Mouse (Mus musculus) CH12.LX (cell line): ENCODE measurements around the gene Acoxl. TPM values are rescaled to one million over a fixed set of nuclear protein-coding genes. Genes with fewer than 3 reads are reported as not detected.

Experiments used
- DNase-seq: peaks from one replicate; pipeline ENCODE4 v3.0.0-alpha.2; 2013; ENCODE audit errors: extremely low read depth
- H3K27ac ChIP-seq: 2 replicates; pipeline ENCODE4 v1.5.1; 2012; ENCODE audit warnings: low read depth, mild to moderate bottlenecking, control low read depth, moderate library complexity; ENCODE audit not compliant: insufficient read depth
- H3K27me3 ChIP-seq: replicated peaks from 2 replicates; pipeline ENCODE3; 2012; ENCODE audit warnings: inconsistent platforms
- H3K36me3 ChIP-seq, 2 experiments: replicated peaks in 1 of 2; 2 replicates each; pipeline versions ENCODE3 to v1.6.1; 2012; ENCODE audit warnings: inconsistent platforms in 1 of 2, low read length in 1 of 2, mild to moderate bottlenecking in 1 of 2, mixed read lengths in 1 of 2, moderate library complexity in 1 of 2; ENCODE audit not compliant: control insufficient read depth in 1 of 2, insufficient read depth in 1 of 2
- H3K4me1 ChIP-seq, 2 experiments: 2 replicates each; pipeline ENCODE4 v1.6.1; 2012; ENCODE audit warnings: inconsistent platforms in 1 of 2, moderate library complexity in 1 of 2; ENCODE audit not compliant: insufficient read depth in 2 of 2, control insufficient read depth in 1 of 2
- H3K4me2 ChIP-seq: 2 replicates; pipeline ENCODE4 v1.6.1; 2012; ENCODE audit warnings: low read depth, mild to moderate bottlenecking, control low read depth; ENCODE audit not compliant: poor library complexity, insufficient read depth, severe bottlenecking
- H3K4me3 ChIP-seq, 3 experiments: fragments of 150-350 bp in 1 of 3; sonication (generic) in 1 of 3; replicated peaks in 1 of 3; 2 replicates each; pipeline versions ENCODE3 to v1.5.1; 2011 to 2012; ENCODE audit warnings: low read depth in 2 of 3, low read length in 2 of 3, mild to moderate bottlenecking in 2 of 3, moderate library complexity in 2 of 3, control low read depth in 1 of 3, improper control_type of control experiment in 1 of 3, inconsistent platforms in 1 of 3, mixed read lengths in 1 of 3; ENCODE audit not compliant: poor library complexity in 1 of 3
- H3K79me2 ChIP-seq: replicated peaks from 2 replicates; pipeline ENCODE4 v1.6.1; 2012; ENCODE audit warnings: mild to moderate bottlenecking, moderate library complexity; ENCODE audit not compliant: control insufficient read depth, poor library complexity, insufficient read depth, severe bottlenecking; ENCODE audit errors: extremely low read depth
- H3K9ac ChIP-seq: 2 replicates; pipeline ENCODE4 v1.6.1; 2012; ENCODE audit warnings: low read depth, mild to moderate bottlenecking, control low read depth, moderate library complexity; ENCODE audit not compliant: insufficient read depth
- H3K9me3 ChIP-seq: replicated peaks from 2 replicates; pipeline ENCODE3; 2012; ENCODE audit warnings: low read length, inconsistent platforms, mixed read lengths
- CHD1 ChIP-seq: IDR thresholded peaks from 2 replicates; pipeline ENCODE4 v1.6.1; 2012; ENCODE audit warnings: low read depth, low read length, improper control_type of control experiment, inconsistent platforms
- CTCF ChIP-seq, 2 experiments: IDR thresholded peaks in 1 of 2; conservative IDR thresholded peaks in 1 of 2; 2 replicates each; pipeline ENCODE4 v1.5.1; 2011 to 2012; ENCODE audit warnings: low read depth in 2 of 2, low read length in 2 of 2, improper control_type of control experiment in 1 of 2, inconsistent platforms in 1 of 2, mild to moderate bottlenecking in 1 of 2, moderate library complexity in 1 of 2
- E2F4 ChIP-seq: IDR thresholded peaks from 2 replicates; pipeline ENCODE4 v1.6.1; 2011; ENCODE audit warnings: low read depth, low read length, improper control_type of control experiment; ENCODE audit not compliant: insufficient replicate concordance
- ETS1 ChIP-seq: conservative IDR thresholded peaks from 2 replicates; pipeline ENCODE4 v1.6.1; 2012; ENCODE audit warnings: low read depth, mild to moderate bottlenecking, inconsistent platforms, low read length, improper control_type of control experiment, moderate library complexity
- GABPA ChIP-seq: IDR thresholded peaks from 2 replicates; pipeline ENCODE4 v1.6.1; 2012; ENCODE audit warnings: low read depth, low read length, improper control_type of control experiment, inconsistent platforms; ENCODE audit not compliant: insufficient replicate concordance
- HCFC1 ChIP-seq: IDR thresholded peaks from 2 replicates; pipeline ENCODE4 v1.6.1; 2012; ENCODE audit warnings: low read depth, mild to moderate bottlenecking, inconsistent platforms, low read length, improper control_type of control experiment
- JUN ChIP-seq: IDR thresholded peaks from 2 replicates; pipeline ENCODE4 v1.6.1; 2011; ENCODE audit warnings: low read depth, mild to moderate bottlenecking, low read length, improper control_type of control experiment, moderate library complexity; ENCODE audit not compliant: insufficient read depth
- MAFK ChIP-seq: IDR thresholded peaks from 2 replicates; pipeline ENCODE4 v1.6.1; 2011; ENCODE audit warnings: low read length, improper control_type of control experiment; ENCODE audit not compliant: insufficient replicate concordance
- MXI1 ChIP-seq: IDR thresholded peaks from 2 replicates; pipeline ENCODE4 v1.6.1; 2011; ENCODE audit warnings: mild to moderate bottlenecking, low read depth, low read length, improper control_type of control experiment
- NELFE ChIP-seq: IDR thresholded peaks from 2 replicates; pipeline ENCODE4 v1.6.1; 2011; ENCODE audit warnings: low read depth, low read length, improper control_type of control experiment
- POLR2A ChIP-seq: IDR thresholded peaks from 2 replicates; pipeline ENCODE4 v1.6.1; 2011; ENCODE audit warnings: low read depth, mild to moderate bottlenecking, improper control_type of control experiment, low read length
- POLR2AphosphoS2 ChIP-seq: IDR thresholded peaks from 2 replicates; pipeline ENCODE4 v1.6.1; 2011; ENCODE audit warnings: low read depth, low read length, improper control_type of control experiment
- RAD21 ChIP-seq: IDR thresholded peaks from 2 replicates; pipeline ENCODE4 v1.6.1; 2011; ENCODE audit warnings: low read depth, mild to moderate bottlenecking, low read length, improper control_type of control experiment, moderate library complexity
- RCOR1 ChIP-seq: conservative IDR thresholded peaks from 2 replicates; pipeline ENCODE4 v1.6.1; 2012; ENCODE audit warnings: low read depth, mild to moderate bottlenecking, inconsistent platforms, low read length, improper control_type of control experiment
- SMC3 ChIP-seq: IDR thresholded peaks from 2 replicates; pipeline ENCODE4 v1.6.1; 2011; ENCODE audit warnings: low read depth, low read length, improper control_type of control experiment
- UBTF ChIP-seq: IDR thresholded peaks from 2 replicates; pipeline ENCODE4 v1.6.1; 2012; ENCODE audit warnings: low read depth, mild to moderate bottlenecking, inconsistent platforms, low read length, improper control_type of control experiment, moderate library complexity
- USF1 ChIP-seq: IDR thresholded peaks from 2 replicates; pipeline ENCODE4 v1.6.1; 2014; ENCODE audit warnings: low read depth, mild to moderate bottlenecking, inconsistent platforms, low read length, improper control_type of control experiment
- ZNF384 ChIP-seq: IDR thresholded peaks from 2 replicates; pipeline ENCODE4 v1.6.1; 2012; ENCODE audit warnings: low read depth, low read length, improper control_type of control experiment, inconsistent platforms
- dilution Hi-C: fragments of 300-500 bp; cut with MboI; formaldehyde crosslinking; loops from 2 replicates; pipeline ENCODE4 v1.14.3; 2020; ENCODE audit warnings: low sequenced_read_pairs; ENCODE audit not compliant: extremely low pct_unique_long_range_greater_than_20kb, extremely low pct_ligation_motif_present
- in situ Hi-C: fragments of 300-500 bp; cut with MboI; formaldehyde crosslinking; loops from 3 replicates; pipeline ENCODE4 v1.14.3; 2019; ENCODE audit warnings: low sequenced_read_pairs, low pct_ligation_motif_present, low pct_unique_long_range_greater_than_20kb, mixed read lengths
- polyA plus RNA-seq: library from polyadenylated mRNA; unstranded; fragments of >175 nt; gene quantifications from 2 replicates; pipeline ENCODE4 v1.2.1, GENCODE M21; 2012; ENCODE audit warnings: low read depth; ENCODE audit not compliant: insufficient read length
- total RNA-seq, 2 experiments: library from RNA; depleted of rRNA; stranded (reverse); fragments of 300-350 nt in 1 of 2; fragments of >200 nt in 1 of 2; gene quantifications; 2 replicates each; pipeline ENCODE4 v1.2.3; 2012 to 2014

Acoxl gene
- total and polyA plus RNA-seq, 3 experiments, result 0.25 to 0.43 TPM; not detected in 1

- H3K4me1 ChIP-seq, result peaks cover 3 to 18% of the 10 kb centered on the region in 2 experiments
- dilution Hi-C loops (no loop called here), in situ Hi-C loops (no loop called here)
- no peak overlapping the region for H3K4me3 ChIP-seq
- no peaks in the 10 kb centered on the region for H3K79me2 ChIP-seq
- peaks cover 11% of the 10 kb centered on the region for H3K27me3 ChIP-seq
- H3K9me3 ChIP-seq, result no peaks in the 10 kb centered on the region
- H3K36me3 ChIP-seq, result no peaks in the 10 kb centered on the region
- no peak overlapping the region for H3K9ac ChIP-seq
- H3K4me2 ChIP-seq, result no peak overlapping the region
- no peak for DNase-seq
- no peak for TF ChIP-seq UBTF
- no peak for TF ChIP-seq RCOR1
- no peak for TF ChIP-seq MXI1
- TF ChIP-seq SMC3, result no peak
- TF ChIP-seq POLR2AphosphoS2, result no peak
- no peak for TF ChIP-seq RAD21
- no peak for TF ChIP-seq E2F4
- no peak for TF ChIP-seq JUN
- no peak for TF ChIP-seq POLR2A
- TF ChIP-seq ZNF384, result no peak
- no peak for TF ChIP-seq ETS1
- TF ChIP-seq CTCF (conservative IDR thresholded peaks at IDR 0.05 in 1 of 2, IDR thresholded peaks at IDR 0.05 in 1 of 2; ENCODE audit: low read depth in 2 of 2, low read length in 2 of 2), result no peak
- no peak for TF ChIP-seq CHD1
- TF ChIP-seq MAFK, result no peak
- no peak for TF ChIP-seq USF1
- no peak for TF ChIP-seq HCFC1
- no peak for TF ChIP-seq NELFE
- H3K27ac ChIP-seq, result no peak overlapping the region
Measured at GRCm38 (mm10) chr2:127906973-127907678, 68.5 kb downstream of the Acoxl start.

GRCm38 (mm10) chr2:127907679-127908042 lies 69.0 kb downstream of the Acoxl start:
- peaks cover 11% of the 10 kb centered on the region for H3K27me3 ChIP-seq
- H3K9ac ChIP-seq, result no peak overlapping the region
- no peaks in the 10 kb centered on the region for H3K36me3 ChIP-seq
- H3K27ac ChIP-seq, result no peak overlapping the region
- H3K4me2 ChIP-seq, result no peak overlapping the region
- H3K4me1 ChIP-seq, result peaks cover 6 to 24% of the 10 kb centered on the region in 2 experiments
- no peaks in the 10 kb centered on the region for H3K9me3 ChIP-seq
- no peak overlapping the region for H3K4me3 ChIP-seq
- dilution Hi-C loops, result no loop called here
- H3K79me2 ChIP-seq, result no peaks in the 10 kb centered on the region
- DNase-seq, result no peak
- in situ Hi-C loops, result no loop called here
- TF ChIP-seq CTCF (conservative IDR thresholded peaks at IDR 0.05 in 1 of 2, IDR thresholded peaks at IDR 0.05 in 1 of 2; ENCODE audit: low read depth in 2 of 2, low read length in 2 of 2) (no peak), GABPA (no peak)
- TF ChIP-seq, all 38 proteins: peak for 0
